Mouse (Mus musculus): ENCODE measurements around the gene Gpr1.

The Gpr1 gene

DNA sequence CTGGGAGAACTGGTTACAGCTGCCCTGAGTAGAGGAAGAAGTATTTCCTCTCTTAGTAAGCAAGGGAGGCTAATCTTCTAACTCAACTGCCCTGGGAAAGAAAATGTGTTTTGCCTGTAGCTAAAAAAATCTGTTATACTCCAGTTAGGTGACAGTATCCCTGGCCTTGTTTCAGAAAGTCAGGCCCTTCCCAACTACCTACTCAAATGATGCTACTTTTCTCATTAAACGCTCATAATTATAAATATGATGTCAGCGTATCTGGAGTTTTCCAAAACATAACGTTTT lies at the start of gene Gpr1:
Gene Gpr1, minus strand, starts transcription at position 273 of the 288 bp plus-strand sequence.
- no peak for DNase-seq (ENCODE audit: low spot score in 2 of 2)

DNA sequence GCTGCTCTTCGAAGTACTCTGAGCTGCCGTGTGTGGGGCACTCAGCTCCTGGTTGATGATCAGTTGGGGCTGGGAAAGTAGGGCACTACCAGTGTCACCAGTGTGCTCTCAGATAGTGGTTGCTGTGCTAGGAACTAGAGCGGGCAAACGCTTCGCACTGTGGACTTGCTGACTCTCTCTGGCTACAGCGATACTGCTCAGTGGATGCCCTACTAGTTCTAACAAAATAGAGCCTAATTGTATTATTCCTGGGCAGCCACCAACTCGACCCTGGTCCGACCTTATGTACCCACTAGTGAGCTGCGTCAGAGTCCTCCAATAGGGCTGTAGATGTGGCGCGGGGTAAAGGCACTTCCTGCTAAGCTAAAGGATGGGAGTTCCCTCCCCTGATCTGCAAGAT lies 49.3 kb upstream of the Gpr1 start:
- no peak for DNase-seq (ENCODE audit: low spot score in 2 of 2)

GRCm38 (mm10) chr1:63261041-63261590 lies 46.8 kb upstream of the Gpr1 start:
- no peak for DNase-seq (ENCODE audit: low spot score in 2 of 2)

DNA sequence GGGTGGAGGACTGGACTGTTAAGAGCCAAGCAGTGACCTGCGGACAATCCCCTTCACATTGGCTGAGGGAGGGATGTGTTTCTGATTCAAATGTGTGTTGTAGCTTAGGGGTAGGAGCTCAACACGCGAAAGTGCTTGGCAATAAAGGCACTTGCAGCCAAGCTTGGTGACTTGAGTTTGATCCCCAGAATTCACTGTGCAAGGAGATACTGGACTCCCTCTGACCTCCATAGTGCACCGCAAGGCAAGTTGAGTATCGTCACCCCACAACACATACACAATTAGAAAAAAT lies 46.3 kb upstream of the Gpr1 start:
- DNase-seq (ENCODE audit: low spot score in 2 of 2): no peak

DNA sequence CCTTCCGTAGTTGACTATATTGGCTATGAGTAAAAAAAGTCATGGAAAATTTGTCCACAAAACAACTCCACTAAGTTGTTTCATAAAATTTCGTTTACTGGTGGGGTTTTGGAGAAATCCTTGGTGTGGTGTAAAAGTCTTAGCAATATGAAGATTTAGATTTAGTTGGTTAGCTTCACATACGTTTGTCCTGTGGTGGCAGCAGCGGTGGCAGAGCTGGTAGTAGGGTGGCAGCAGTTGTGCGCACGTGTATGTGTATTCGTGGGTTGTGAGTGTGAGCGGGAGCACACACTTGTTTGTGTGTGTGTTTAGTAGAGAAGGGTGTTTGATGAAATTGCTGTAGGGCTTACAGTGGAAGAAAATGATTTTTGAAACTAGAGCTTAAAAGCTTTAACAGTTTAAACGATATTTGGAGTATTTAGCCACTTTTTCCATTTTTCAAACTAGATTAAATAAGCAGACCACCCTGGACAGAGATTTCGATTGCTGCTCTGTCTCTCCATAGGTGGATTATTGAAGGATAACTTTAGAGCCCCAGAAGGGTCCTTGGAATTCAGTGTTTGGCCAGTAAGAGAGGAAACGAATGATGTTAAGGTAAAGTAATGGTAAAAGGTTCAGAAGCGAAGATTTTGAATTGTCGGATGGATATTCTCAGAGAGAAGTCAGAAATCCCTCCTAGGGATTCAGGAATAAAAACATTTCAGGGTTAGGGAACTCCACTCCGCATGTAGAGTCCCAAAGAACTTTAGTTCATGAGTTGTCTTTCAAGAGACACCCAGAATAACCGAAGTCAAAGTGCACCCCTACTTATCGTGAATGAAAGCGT lies 45.8 kb upstream of the Gpr1 start:
- DNase-seq (ENCODE audit: low spot score in 2 of 2): no peak

GRCm38 (mm10) chr1:63259271-63259830 lies 45.0 kb upstream of the Gpr1 start:
- no peak for DNase-seq (ENCODE audit: low spot score in 2 of 2)

DNA sequence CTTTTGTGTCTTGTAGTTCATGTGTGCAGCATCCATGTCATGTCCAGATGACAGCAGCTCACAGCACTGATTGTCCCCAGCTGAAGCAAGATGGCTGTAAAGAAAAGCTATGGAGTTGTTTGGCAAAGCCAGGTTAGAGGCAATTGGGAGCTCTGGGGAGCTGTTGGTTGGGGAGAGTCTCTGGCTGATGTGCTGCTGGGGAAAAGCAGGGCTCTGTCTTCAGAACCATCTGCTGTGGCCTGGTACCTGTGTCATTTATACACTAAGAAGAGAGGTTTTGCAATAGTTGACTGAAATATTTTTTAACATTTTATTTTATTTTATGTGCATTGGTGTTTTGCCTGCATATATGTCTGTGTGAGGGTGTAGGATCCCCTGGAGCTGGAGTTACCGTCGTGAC lies 44.2 kb upstream of the Gpr1 start:
- DNase-seq (ENCODE audit: low spot score in 2 of 2): no peak

- DNase-seq (ENCODE audit: low spot score in 2 of 2): no peak
Observed at GRCm38 (mm10) chr1:63256083-63256482, 41.7 kb upstream of the Gpr1 start.

- no peak for DNase-seq (ENCODE audit: low spot score in 2 of 2)
Observed at GRCm38 (mm10) chr1:63255101-63255500, 40.8 kb upstream of the Gpr1 start.

DNA sequence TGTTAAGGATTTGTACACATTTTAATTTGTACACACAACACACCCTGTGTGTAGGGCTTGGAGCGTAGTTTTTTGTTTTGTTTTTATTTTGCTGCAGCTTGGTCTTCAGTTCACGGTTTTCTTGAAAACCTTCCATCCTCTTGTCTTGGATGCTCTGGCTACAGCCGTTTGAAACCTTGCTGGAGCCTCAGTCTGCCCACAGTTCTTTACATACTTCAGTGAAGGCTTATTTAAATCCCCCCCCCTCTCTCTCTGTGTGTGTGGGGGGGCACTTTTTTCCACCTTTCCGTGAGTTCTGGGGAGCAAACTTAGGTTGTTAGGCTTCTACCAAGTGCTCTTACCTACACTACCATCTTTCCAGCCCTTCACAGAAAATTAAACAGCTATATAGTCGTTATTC lies 38.9 kb upstream of the Gpr1 start:
- DNase-seq (ENCODE audit: low spot score in 2 of 2): no peak

GRCm38 (mm10) chr1:63252351-63253209 lies 38.2 kb upstream of the Gpr1 start:
- no peak for DNase-seq (ENCODE audit: low spot score in 2 of 2)

- no peak for DNase-seq (ENCODE audit: low spot score in 2 of 2)
Observed at GRCm38 (mm10) chr1:63249261-63249660, 34.9 kb upstream of the Gpr1 start.

DNA sequence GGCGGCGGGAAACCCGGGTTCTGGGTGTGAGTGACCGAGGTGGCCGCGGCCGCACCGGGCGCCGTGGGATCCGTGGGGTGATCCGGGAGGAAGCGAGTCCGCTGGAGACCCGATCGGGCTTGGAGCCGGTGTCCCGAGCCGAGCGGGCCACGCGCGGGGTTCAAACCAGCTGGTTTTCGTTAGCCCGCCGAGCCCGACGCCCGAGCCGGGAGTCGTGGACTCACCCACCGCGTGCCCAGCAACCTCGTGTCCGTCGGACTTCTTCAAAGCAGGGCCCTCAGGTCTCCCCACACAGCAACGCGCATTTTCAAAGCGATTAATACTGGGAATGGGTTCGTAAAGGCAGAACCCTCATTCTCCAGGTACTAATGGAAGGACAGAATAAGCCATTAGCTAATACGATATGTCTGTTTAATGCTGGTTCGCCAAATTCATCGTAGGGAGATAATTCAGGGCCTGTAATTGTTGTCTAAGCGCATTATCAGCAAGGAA lies 34.1 kb upstream of the Gpr1 start:
- DNase-seq (ENCODE audit: low spot score in 2 of 2): no peak

DNA sequence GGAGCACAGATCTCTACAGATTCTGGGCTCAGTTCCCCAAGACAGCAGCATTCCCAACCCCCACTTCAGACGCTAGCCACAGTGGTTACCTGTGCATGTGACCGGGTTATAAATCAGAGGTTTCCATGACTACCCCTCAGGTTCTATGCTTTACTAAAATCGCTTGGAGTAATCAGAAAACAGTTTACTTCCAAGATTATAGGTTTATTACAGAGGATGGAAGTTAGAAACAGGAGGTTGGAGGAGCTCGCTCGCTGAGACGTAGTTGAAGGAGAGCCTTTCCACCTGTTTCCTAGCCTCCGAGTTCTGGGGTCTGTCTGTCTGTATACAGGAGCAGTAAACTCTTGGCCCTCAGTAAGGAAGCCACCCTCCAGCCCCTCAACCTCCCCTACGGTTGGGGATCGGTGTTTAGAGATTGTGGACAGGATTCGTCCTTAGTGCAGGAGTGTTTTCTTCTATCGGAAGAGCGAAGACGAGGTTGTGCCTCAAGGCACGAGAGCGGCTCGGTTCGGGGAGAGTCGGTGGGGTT lies 33.6 kb upstream of the Gpr1 start:
- no peak for DNase-seq (ENCODE audit: low spot score in 2 of 2)

DNA sequence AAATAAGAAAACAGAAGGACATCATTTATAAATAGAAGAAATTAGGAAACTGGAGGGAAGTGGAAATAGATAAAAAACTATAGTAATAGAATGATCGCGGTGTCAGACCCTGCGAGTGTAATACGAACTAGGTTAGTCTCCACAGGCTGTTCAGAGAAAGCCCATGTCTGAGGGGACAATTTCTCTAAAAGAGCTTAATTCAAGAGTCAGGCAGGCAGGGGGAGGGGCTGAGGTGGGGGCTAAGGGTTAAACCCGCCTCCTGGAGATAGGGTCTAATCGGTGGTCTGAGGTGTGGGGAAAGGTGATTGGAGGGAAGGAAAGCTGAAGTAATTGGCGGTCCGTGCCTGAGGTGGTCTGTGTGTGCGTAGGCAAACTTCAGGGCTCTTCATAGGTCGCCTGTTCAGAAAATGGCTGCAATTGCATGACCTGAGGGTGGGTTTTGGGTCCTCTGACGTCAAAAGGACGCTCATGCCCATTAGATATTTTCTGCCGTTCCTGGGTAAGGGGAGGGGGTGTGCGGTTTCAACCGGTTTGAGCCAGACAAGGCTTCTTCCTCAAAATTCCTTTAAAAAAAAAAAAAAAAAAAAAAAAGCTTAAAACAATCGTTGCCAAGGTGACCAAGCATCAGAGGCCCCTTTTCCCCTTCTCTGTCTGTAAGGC lies 32.6 kb upstream of the Gpr1 start:
- no peak for DNase-seq (ENCODE audit: low spot score in 2 of 2)

- no peak for DNase-seq (ENCODE audit: low spot score in 2 of 2)
Observed at GRCm38 (mm10) chr1:63243854-63244253, 29.5 kb upstream of the Gpr1 start.

DNA sequence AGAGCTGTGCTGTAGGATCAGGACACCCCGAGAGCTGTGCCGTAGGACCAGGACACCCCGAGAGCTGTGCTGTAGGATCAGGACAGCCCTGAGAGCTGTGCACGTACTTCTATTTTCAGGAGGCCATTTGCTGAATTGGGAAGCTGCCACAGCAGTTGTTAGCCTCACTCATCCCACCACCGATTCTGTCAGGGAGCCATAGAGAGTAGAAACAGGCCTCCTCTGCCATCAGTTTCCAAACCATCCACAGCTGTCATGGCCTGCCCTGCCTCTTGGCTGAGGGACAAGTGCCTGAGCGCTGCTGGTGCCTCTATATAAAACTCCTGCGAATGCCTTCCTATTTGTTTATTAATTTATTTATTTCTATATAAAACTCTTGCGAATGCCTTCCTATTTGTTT lies 25.4 kb upstream of the Gpr1 start:
- no peak for DNase-seq (ENCODE audit: low spot score in 2 of 2)

DNA sequence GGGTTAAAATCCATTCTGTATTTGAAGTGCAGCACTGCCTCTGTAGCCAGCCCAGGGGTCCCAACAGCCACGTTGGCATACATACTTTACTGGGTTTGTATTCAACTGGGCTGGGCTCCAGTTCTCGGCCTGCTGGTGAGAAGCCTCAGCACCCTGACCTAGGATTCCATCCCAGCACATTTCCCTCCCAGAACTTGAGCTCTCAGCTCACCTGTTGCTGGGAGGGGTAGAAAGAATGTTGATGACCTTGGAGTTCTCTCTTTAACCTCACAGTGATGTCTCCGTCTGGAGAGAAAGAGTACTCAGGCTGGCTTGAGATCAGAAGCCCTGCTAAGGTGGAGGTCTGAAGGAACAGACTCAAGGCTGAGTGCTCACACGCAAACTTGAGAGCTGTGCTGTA lies 25.0 kb upstream of the Gpr1 start:
- no peak for DNase-seq (ENCODE audit: low spot score in 2 of 2)

DNA sequence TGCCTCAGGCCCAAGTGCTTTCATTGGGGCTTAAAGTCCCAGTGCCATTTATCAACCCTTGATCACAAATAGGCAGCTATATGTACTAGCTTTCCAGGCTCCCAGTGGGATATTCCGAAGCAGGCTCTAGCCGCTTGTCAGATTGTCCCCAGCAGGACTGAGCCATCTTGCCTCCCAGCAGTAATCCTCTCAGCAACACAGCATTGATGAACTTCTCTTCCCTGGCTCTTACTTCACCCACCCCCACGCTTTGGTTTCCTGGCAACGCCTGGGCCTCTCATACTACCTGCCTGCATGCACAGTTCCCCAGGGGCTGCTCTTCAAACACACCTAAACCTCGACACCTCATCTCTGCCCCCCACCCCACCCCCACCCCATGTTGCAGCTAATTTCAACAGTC lies 23.0 kb upstream of the Gpr1 start:
- no peak for DNase-seq (ENCODE audit: low spot score in 2 of 2)

- no peak for DNase-seq (ENCODE audit: low spot score in 2 of 2)
Observed at GRCm38 (mm10) chr1:63227241-63227640, 12.9 kb upstream of the Gpr1 start.

DNA sequence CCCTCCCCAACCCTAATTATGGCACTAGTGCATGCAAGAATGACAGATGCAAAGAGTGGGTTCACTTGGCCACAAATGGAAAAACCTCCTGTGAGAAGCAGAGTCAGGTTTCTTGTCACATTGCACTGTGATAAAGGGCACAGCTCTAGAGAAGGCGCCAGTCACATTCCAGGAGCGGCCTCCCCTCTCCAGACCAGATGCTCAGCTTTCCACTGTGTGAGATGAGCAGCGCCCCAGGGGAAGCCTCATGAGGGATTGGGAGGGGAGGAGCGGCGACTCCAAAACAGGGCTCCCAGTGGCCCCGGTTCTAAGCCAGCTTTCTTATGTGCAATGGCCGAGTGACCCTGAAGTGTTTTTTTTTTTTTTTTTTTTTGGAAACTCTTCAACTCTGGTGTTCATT lies 11.5 kb upstream of the Gpr1 start:
- DNase-seq (ENCODE audit: low spot score in 2 of 2): no peak

GRCm38 (mm10) chr1:63225009-63225408 lies 10.7 kb upstream of the Gpr1 start:
- no peak for DNase-seq (ENCODE audit: low spot score in 2 of 2)

Data from frontal cortex, postnatal 10 days (tissue).